Mouse (Mus musculus): ENCODE measurements around the gene C1rl. TPM values are rescaled to one million over a fixed set of nuclear protein-coding genes. Genes with fewer than 3 reads are reported as not detected.
"Not testable (repeated sequence)": the region's sequence is repeated elsewhere in the genome, so short reads cannot be mapped to it uniquely, and the experiment has no call there.

Gene C1rl
- total and polyA plus RNA-seq, 2 experiments: 53.6 to 73.0 TPM

DNA sequence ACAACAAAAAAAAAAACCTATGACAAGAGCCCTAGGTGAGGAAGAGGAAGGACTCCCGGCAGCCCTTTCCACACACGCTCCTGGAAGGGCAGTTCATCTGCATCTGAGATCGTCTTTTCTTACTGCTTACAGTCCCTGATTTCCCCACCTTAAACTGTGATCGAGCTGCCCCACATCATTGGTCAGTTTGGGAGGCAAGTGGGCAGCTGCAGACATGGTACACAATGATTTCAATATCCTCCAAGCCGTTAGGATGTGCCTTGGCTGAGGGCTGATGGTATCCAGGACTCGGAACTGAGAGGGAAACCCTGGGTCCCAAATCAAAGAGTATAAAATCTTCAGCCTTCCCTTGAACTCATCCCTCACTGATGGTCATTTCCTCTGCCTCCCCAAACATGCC is 27.6 kb upstream of the C1rl start:
- H3K27me3 ChIP-seq (ENCODE audit: control insufficient read depth, insufficient read depth, low read length): peaks cover 5% of the 10 kb centered on the region; the same call in 1 of the 2 replicates
- 66% methylated on average over 6 of the region's 6 CpGs for WGBS
- TF ChIP-seq POLR2A (IDR thresholded peaks at IDR 0.05; ENCODE audit: extremely low read depth, insufficient read depth, low read length) (no peak), CTCF (IDR thresholded peaks at IDR 0.05; ENCODE audit: low read depth, low read length) (no peak)
- H3K79me2 ChIP-seq (ENCODE audit: control insufficient read depth, insufficient read depth, low read length): no peaks in the 10 kb centered on the region
- H3K9ac ChIP-seq (ENCODE audit: low read depth, low read length): no peak overlapping the region
- H3K36me3 ChIP-seq (ENCODE audit: control insufficient read depth, insufficient read depth, low read length): no peaks in the 10 kb centered on the region
- H3K4me1 ChIP-seq (ENCODE audit: control insufficient read depth, insufficient read depth, low read length): no peaks in the 10 kb centered on the region
- H3K4me3 ChIP-seq (ENCODE audit: insufficient read depth, low read depth, low read length): no peak overlapping the region
- no peak overlapping the region for H3K27ac ChIP-seq (replicated peaks; ENCODE audit: insufficient read depth, low read depth, low read length)
- DNase-seq (ENCODE audit: extremely low read depth, low read depth, low spot score): no peak

DNA sequence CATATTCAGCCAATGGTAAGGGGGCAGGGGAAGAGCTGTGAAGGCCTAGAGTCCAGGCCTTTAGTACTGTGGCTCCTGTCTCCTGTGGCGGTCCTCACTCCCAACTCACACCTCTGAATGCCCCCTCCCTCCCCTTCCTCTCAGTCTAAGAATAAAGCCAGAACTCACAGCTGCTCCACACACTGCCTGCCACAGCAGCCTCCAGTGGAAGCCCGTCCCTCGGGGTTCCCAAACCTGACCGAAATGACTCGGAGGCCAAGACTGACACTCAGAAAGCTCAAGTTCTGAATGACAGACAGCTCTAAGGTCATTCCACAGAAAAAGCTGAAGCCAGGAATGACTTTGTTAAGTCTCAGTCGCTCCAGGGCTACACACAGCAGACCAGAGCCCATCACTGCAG is 27.2 kb upstream of the C1rl start:
- TF ChIP-seq CTCF (IDR thresholded peaks at IDR 0.05; ENCODE audit: low read depth, low read length) (no peak), POLR2A (IDR thresholded peaks at IDR 0.05; ENCODE audit: extremely low read depth, insufficient read depth, low read length) (no peak)
- no peak overlapping the region for H3K4me3 ChIP-seq (ENCODE audit: insufficient read depth, low read depth, low read length)
- H3K36me3 ChIP-seq (ENCODE audit: control insufficient read depth, insufficient read depth, low read length): no peaks in the 10 kb centered on the region
- no peak for DNase-seq (ENCODE audit: extremely low read depth, low read depth, low spot score)
- no peaks in the 10 kb centered on the region for H3K79me2 ChIP-seq (ENCODE audit: control insufficient read depth, insufficient read depth, low read length)
- 90% methylated on average over 6 of the region's 6 CpGs for WGBS
- no peak overlapping the region for H3K27ac ChIP-seq (replicated peaks; ENCODE audit: insufficient read depth, low read depth, low read length)
- H3K27me3 ChIP-seq (ENCODE audit: control insufficient read depth, insufficient read depth, low read length): peaks cover 5% of the 10 kb centered on the region; the same call in 1 of the 2 replicates
- no peak overlapping the region for H3K9ac ChIP-seq (ENCODE audit: low read depth, low read length)
- no peaks in the 10 kb centered on the region for H3K4me1 ChIP-seq (ENCODE audit: control insufficient read depth, insufficient read depth, low read length)

DNA sequence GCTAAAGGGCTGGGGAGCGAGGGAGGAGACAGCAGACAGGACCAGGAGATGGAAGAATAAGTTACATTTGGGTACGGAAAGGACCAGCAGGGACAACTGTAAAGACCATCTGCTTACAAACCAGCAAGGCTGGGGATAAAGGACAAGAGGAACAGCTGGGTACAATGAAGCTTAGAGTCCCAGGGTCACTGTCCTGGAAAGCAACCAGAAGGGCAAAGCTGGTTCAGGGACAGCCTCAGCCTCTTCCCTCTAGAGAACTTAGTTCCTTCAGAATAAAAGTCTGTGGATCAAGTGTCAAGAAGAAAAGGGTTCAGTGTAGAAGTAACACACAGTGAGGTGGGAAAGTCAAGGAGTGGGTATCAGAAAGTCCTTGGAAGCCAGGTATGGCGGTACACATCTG is 21.8 kb upstream of the C1rl start:
- no peak overlapping the region for H3K9ac ChIP-seq (ENCODE audit: low read depth, low read length)
- DNase-seq (ENCODE audit: extremely low read depth, low read depth, low spot score): no peak
- H3K4me3 ChIP-seq (ENCODE audit: insufficient read depth, low read depth, low read length): no peak overlapping the region
- H3K27ac ChIP-seq (replicated peaks; ENCODE audit: insufficient read depth, low read depth, low read length): no peak overlapping the region
- H3K27me3 ChIP-seq (ENCODE audit: control insufficient read depth, insufficient read depth, low read length): no peaks in the 10 kb centered on the region
- no peaks in the 10 kb centered on the region for H3K36me3 ChIP-seq (ENCODE audit: control insufficient read depth, insufficient read depth, low read length)
- H3K4me1 ChIP-seq (ENCODE audit: control insufficient read depth, insufficient read depth, low read length): no peaks in the 10 kb centered on the region
- WGBS: 90% methylated on average over 3 of the region's 3 CpGs
- TF ChIP-seq CTCF (IDR thresholded peaks at IDR 0.05; ENCODE audit: low read depth, low read length) (no peak), POLR2A (IDR thresholded peaks at IDR 0.05; ENCODE audit: extremely low read depth, insufficient read depth, low read length) (no peak)
- H3K79me2 ChIP-seq (ENCODE audit: control insufficient read depth, insufficient read depth, low read length): no peaks in the 10 kb centered on the region

DNA sequence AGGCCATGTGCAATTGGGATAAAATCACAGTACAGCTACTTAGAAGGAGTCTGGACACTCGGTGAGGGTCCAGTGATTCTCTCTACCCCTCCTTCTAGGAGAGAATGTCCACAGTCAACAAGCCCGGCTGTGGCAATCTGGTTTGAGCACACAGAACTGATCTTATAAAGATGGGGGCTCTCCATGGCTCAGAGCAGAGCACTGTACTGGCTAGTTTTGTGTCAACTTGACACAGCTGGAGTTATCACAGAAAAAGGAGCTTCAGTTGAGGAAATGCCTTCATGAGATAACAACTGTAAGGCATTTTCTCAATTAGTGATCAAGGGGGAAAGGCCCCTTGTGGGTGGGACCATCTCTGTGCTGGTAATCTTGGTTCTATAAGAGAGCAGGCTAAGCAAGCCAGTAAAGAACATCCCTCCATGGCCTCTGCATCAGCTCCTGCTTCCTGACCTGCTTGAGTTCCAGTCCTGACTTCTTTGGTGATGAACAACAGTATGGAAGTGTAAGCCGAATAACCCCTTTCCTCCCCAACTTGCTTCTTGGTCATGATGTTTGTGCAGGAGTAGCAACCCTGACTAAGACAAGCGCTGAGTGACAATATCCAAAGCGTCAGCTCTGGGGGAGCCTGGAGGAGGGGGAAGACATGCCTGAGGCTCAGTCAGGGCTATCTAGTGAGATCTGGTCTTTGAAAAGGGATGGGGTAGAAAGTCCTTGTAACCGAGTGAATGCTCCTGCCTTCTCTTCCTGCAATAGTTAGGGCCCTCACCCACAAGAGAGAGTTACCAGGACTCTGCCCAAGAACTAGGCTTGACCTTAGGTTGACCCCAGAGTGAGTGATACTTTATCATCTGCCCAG is 20.9 kb upstream of the C1rl start:
- not testable (repeated sequence) for H3K27ac ChIP-seq (replicated peaks; ENCODE audit: insufficient read depth, low read depth, low read length); H3K36me3 ChIP-seq (ENCODE audit: control insufficient read depth, insufficient read depth, low read length); DNase-seq (ENCODE audit: extremely low read depth, low read depth, low spot score)

DNA sequence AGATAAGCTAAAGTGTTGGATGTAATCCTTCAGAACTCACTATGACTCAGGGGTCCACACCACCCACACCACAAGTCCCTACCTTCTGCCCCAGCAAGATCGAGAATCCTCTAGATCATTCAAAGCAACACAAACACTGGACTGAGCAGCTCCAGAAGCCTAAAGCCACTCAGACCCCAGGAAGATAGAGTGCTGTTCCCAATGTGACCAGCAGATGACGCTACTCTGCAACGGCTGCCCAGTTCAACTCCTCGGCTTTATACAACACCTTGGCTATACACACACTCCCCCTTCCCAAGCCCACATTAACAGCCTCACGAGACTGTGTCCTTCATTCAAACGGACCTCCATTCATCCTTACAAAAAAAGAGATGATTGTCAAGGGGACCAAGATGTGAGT is 20.1 kb upstream of the C1rl start:
- Histone ChIP-seq H3K4me3 (ENCODE audit: insufficient read depth, low read depth, low read length) (no peak overlapping the region), H3K4me1 (ENCODE audit: control insufficient read depth, insufficient read depth, low read length) (peaks cover 6% of the 10 kb centered on the region), H3K79me2 (ENCODE audit: control insufficient read depth, insufficient read depth, low read length) (no peaks in the 10 kb centered on the region), H3K9ac (ENCODE audit: low read depth, low read length) (no peak overlapping the region), H3K27ac (replicated peaks; ENCODE audit: insufficient read depth, low read depth, low read length) (no peak overlapping the region), H3K36me3 (ENCODE audit: control insufficient read depth, insufficient read depth, low read length) (no peaks in the 10 kb centered on the region), H3K27me3 (ENCODE audit: control insufficient read depth, insufficient read depth, low read length) (no peaks in the 10 kb centered on the region)
- peak; percentile 88 for TF ChIP-seq CTCF (IDR thresholded peaks at IDR 0.05; ENCODE audit: low read depth, low read length)
- no peak for TF ChIP-seq POLR2A (IDR thresholded peaks at IDR 0.05; ENCODE audit: extremely low read depth, insufficient read depth, low read length)
- DNase-seq (ENCODE audit: extremely low read depth, low read depth, low spot score): peak; percentile 43
- 21% methylated on average over 6 of the region's 6 CpGs for WGBS

More for the DNA sequence above, 20.9 kb upstream of the C1rl start:
- WGBS: 88% methylated on average over 6 of the region's 6 CpGs
- H3K27me3 ChIP-seq (ENCODE audit: control insufficient read depth, insufficient read depth, low read length); H3K9ac ChIP-seq (ENCODE audit: low read depth, low read length); H3K4me1 ChIP-seq (ENCODE audit: control insufficient read depth, insufficient read depth, low read length); H3K79me2 ChIP-seq (ENCODE audit: control insufficient read depth, insufficient read depth, low read length); H3K4me3 ChIP-seq (ENCODE audit: insufficient read depth, low read depth, low read length): not testable (repeated sequence)

DNA sequence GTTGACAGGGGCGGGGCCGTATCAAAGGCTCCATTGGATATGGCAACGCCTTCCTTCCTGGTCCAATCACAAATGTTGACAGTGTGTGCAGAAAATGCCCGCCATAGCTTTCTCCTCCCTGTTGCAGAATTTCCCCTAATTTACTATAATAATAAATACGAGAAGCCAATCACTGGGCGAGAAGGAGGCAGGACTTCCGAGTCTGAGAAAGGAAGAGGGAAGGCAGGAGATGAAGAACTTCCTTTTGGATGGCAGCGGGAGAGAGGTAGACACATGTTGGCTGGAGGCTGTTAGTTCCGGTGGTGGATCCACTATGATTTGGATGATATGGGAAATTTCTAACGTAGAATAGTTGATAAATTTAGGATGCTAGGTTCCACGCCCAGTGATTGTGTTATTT is 18.3 kb upstream of the C1rl start:
- 87% methylated on average over 11 of the region's 11 CpGs for WGBS
- peaks cover 16% of the 10 kb centered on the region for H3K4me1 ChIP-seq (ENCODE audit: control insufficient read depth, insufficient read depth, low read length)

DNA sequence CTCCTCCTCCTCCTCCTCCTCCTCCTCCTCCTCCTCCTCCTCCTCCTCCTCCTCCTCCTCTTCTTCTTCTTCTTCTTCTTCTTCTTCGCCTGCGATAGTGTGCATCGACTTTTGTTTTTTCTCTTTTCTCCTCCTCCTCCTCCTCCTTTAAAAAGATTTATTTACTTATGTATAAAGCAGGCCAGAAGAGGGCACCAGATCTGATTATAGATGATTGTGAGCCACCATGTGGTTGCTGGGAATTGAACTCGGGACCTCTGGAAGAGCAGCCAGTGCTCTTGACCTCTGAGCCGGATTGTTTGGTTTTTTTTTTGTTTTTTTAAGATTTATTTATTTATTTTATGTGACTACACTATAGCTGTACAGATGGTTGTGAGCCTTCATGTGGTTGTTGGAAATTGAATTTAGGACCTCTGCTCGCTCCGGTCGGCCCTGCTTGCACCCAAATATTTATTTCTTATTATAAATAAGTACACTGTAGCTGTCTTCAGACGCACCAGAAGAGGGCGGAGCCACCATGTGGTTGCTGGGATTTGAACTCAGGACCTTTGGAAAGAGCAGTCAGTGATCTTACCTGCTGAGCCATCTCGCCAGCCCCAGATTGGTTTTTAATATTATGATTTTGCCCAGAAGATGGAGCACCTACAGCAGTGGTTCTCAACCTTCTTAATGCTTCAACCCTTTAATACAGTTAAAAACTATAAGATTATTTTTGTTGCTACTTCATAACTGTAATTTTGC is 17.4 kb upstream of the C1rl start:
- H3K4me1 ChIP-seq (ENCODE audit: control insufficient read depth, insufficient read depth, low read length): peaks cover 17% of the 10 kb centered on the region
- not testable (repeated sequence) for H3K4me3 ChIP-seq (ENCODE audit: insufficient read depth, low read depth, low read length); H3K27ac ChIP-seq (replicated peaks; ENCODE audit: insufficient read depth, low read depth, low read length); H3K27me3 ChIP-seq (ENCODE audit: control insufficient read depth, insufficient read depth, low read length); H3K36me3 ChIP-seq (ENCODE audit: control insufficient read depth, insufficient read depth, low read length); DNase-seq (ENCODE audit: extremely low read depth, low read depth, low spot score); H3K9ac ChIP-seq (ENCODE audit: low read depth, low read length); H3K79me2 ChIP-seq (ENCODE audit: control insufficient read depth, insufficient read depth, low read length)
- WGBS: 79% methylated on average over 8 of the region's 11 CpGs

More for the DNA sequence above, 18.3 kb upstream of the C1rl start:
- no peak for DNase-seq (ENCODE audit: extremely low read depth, low read depth, low spot score)
- no peaks in the 10 kb centered on the region for H3K27me3 ChIP-seq (ENCODE audit: control insufficient read depth, insufficient read depth, low read length)
- no peak overlapping the region for H3K27ac ChIP-seq (replicated peaks; ENCODE audit: insufficient read depth, low read depth, low read length)
- H3K36me3 ChIP-seq (ENCODE audit: control insufficient read depth, insufficient read depth, low read length): no peaks in the 10 kb centered on the region
- no peaks in the 10 kb centered on the region for H3K79me2 ChIP-seq (ENCODE audit: control insufficient read depth, insufficient read depth, low read length)
- TF ChIP-seq CTCF (IDR thresholded peaks at IDR 0.05; ENCODE audit: low read depth, low read length) (no peak), POLR2A (IDR thresholded peaks at IDR 0.05; ENCODE audit: extremely low read depth, insufficient read depth, low read length) (no peak)
- no peak overlapping the region for H3K4me3 ChIP-seq (ENCODE audit: insufficient read depth, low read depth, low read length)
- H3K9ac ChIP-seq (ENCODE audit: low read depth, low read length): no peak overlapping the region
